ENCODE assay signal across 10 mouse cellular contexts in genomic region chr8:89045726-89046125, GRCm38 (mm10). TPM values are rescaled to one million over a fixed set of nuclear protein-coding genes. Genes with fewer than 3 reads are reported as not detected.
DNase-seq lines count a peak whose midpoint lies in the region; ATAC-seq and TF ChIP-seq lines count a peak whose summit lies in the region.
"Had no signal": no experiment of that assay in that cellular context is flagged by ENCODE, and none has a peak within 500 bp of the region (broad histone marks: within the 10 kb centered on the region; RNA-seq: fewer than 3 reads in every experiment).

No protein-coding gene starts in this region.

- peak; percentile 9 for DNase-seq in kidney, adult 11 months
- DNase-seq in kidney, adult 18-20 months: no peak
- DNase-seq in forebrain, embryonic 14.5 days (ENCODE audit: low spot score): no peak
- DNase-seq in limb, embryonic 11.5 days (ENCODE audit: low spot score): no peak
- no peak for DNase-seq in midbrain, postnatal 0 days (ENCODE audit: low spot score)
- DNase-seq in left cerebral cortex, postnatal 10 days (ENCODE audit: extremely low spot score in 1 of 2, low spot score in 2 of 2): no peak
- no peak for DNase-seq in lung, postnatal 36 days
- DNase-seq: lung, adult 2 months; right cerebral cortex, postnatal 14 days had no signal

- 3% methylated on average over 17 of the region's 17 CpGs for WGBS in forebrain, embryonic 14.5 days
- WGBS in limb, embryonic 11.5 days: under 1% methylated on average over 17 of the region's 17 CpGs
- WGBS in midbrain, postnatal 0 days: 7% methylated on average over 17 of the region's 17 CpGs

- ATAC-seq in forebrain, embryonic 14.5 days: no peak
- no peak for ATAC-seq in limb, embryonic 11.5 days (ENCODE audit: insufficient number of reproducible peaks, low FRiP score, low TSS enrichment, low read depth)
- no peak for ATAC-seq in midbrain, postnatal 0 days (ENCODE audit: low FRiP score)
- no peak for ATAC-seq in erythroid progenitor cell, adult 5-6 weeks (replicated peaks; ENCODE audit: low FRiP score, poor library complexity, severe bottlenecking)

- H3K4me1 ChIP-seq in forebrain, embryonic 14.5 days (ENCODE audit: control insufficient read depth, insufficient read depth, low read length): peaks cover 13% of the 10 kb centered on the region
- peaks cover 3% of the 10 kb centered on the region; the same call in 1 of the 2 replicates for H3K4me1 ChIP-seq in limb, embryonic 11.5 days (ENCODE audit: control insufficient read depth, insufficient read depth, low read length)
- H3K4me1 ChIP-seq in midbrain, postnatal 0 days (ENCODE audit: insufficient read depth, low read length): peaks cover 3% of the 10 kb centered on the region; the same call in 1 of the 2 replicates

- peak overlapping the region; percentile 99 for H3K27ac ChIP-seq in forebrain, embryonic 14.5 days (ENCODE audit: low read depth, low read length)
- H3K27ac ChIP-seq in limb, embryonic 11.5 days (replicated peaks; ENCODE audit: low read depth, low read length): peak overlapping the region; percentile 99
- no peak overlapping the region for H3K27ac ChIP-seq in midbrain, postnatal 0 days (ENCODE audit: low read depth, low read length)

- TF ChIP-seq CTCF in midbrain, postnatal 0 days (IDR thresholded peaks at IDR 0.05): no peak

- H3K4me2 ChIP-seq in forebrain, embryonic 14.5 days (ENCODE audit: low read length): peak overlapping the region; percentile 75
- peak overlapping the region; percentile 72 for H3K4me2 ChIP-seq in limb, embryonic 11.5 days (ENCODE audit: low read depth, severe bottlenecking)
- H3K4me2 ChIP-seq in midbrain, postnatal 0 days (ENCODE audit: low read depth, low read length, poor library complexity, severe bottlenecking): peak overlapping the region; percentile 64; the same call in 1 of the 2 replicates

- no peaks in the 10 kb centered on the region for H3K9me3 ChIP-seq in forebrain, embryonic 14.5 days (replicated peaks; ENCODE audit: control insufficient read depth, low read length)
- H3K9me3 ChIP-seq in limb, embryonic 11.5 days (ENCODE audit: control insufficient read depth, low read length): no peaks in the 10 kb centered on the region
- no peaks in the 10 kb centered on the region for H3K9me3 ChIP-seq in midbrain, postnatal 0 days (ENCODE audit: low read length)

- H3K36me3 ChIP-seq in forebrain, embryonic 14.5 days (ENCODE audit: control insufficient read depth, insufficient read depth, low read length): no peaks in the 10 kb centered on the region
- H3K36me3 ChIP-seq in limb, embryonic 11.5 days (ENCODE audit: control insufficient read depth, insufficient read depth, low read length): no peaks in the 10 kb centered on the region
- H3K36me3 ChIP-seq in midbrain, postnatal 0 days (ENCODE audit: insufficient read depth, low read length): no peaks in the 10 kb centered on the region

- H3K9ac ChIP-seq in forebrain, embryonic 14.5 days (ENCODE audit: low read length): peak overlapping the region; percentile 99
- peak overlapping the region; percentile 99 for H3K9ac ChIP-seq in limb, embryonic 11.5 days (ENCODE audit: low read length)
- no peak overlapping the region for H3K9ac ChIP-seq in midbrain, postnatal 0 days (replicated peaks; ENCODE audit: low read length, poor library complexity, severe bottlenecking)

- H3K27me3 ChIP-seq in forebrain, embryonic 14.5 days (replicated peaks; ENCODE audit: control insufficient read depth, insufficient read depth, low read length): 0 out of 2 replicates have a peak, but pooled peaks cover 6% of the 10 kb centered on the region
- peaks cover 5% of the 10 kb centered on the region for H3K27me3 ChIP-seq in limb, embryonic 11.5 days (ENCODE audit: control insufficient read depth, insufficient read depth, low read length)
- H3K27me3 ChIP-seq in midbrain, postnatal 0 days (ENCODE audit: insufficient read depth, low read length): peaks cover 29% of the 10 kb centered on the region

- intact Hi-C loops in left cerebral cortex, postnatal 10 days (cut with DNase I): loop anchor here (10.0 kb wide), 1 partner anchor 339 kb away; no protein-coding TSS in a partner anchor

- H3K4me3 ChIP-seq in forebrain, embryonic 14.5 days (ENCODE audit: low read depth, low read length): peak overlapping the region; percentile 71
- H3K4me3 ChIP-seq in limb, embryonic 11.5 days (ENCODE audit: low read depth, low read length): peak overlapping the region; percentile 81
- H3K4me3 ChIP-seq in midbrain, postnatal 0 days (ENCODE audit: low read depth, low read length): no peak overlapping the region

RNA-seq across cellular contexts. Expression of gene Sall1, which starts 1.8 kb away (rescaled TPM):
- polyA plus RNA-seq in forebrain, embryonic 14.5 days (2014; fragmentation: Nextera tagmentation; extraction: Ambion mirVana): 14.8 and 16.0 TPM in 2 replicates
- 30.0 and 30.4 TPM in 2 replicates for polyA plus RNA-seq in limb, embryonic 11.5 days (2014; fragmentation: Nextera tagmentation; extraction: Ambion mirVana)
- total RNA-seq in midbrain, postnatal 0 days (2014; rRNA removed): 8.2 and 8.7 TPM in 2 replicates
- polyA plus RNA-seq in midbrain, postnatal 0 days (2015; fragmentation: Nextera tagmentation; extraction: Ambion mirVana): 3.1 and 3.8 TPM in 2 replicates
- total RNA-seq in erythroid progenitor cell, adult 5-6 weeks (2015; ENCODE audit: low replicate concordance): not detected in 2 replicates
- total RNA-seq in erythroid progenitor cell, adult 5-6 weeks (2017; ENCODE audit: low replicate concordance): not detected in 2 replicates
- 10 to 100 TPM; 14.1 to 15.0 TPM for total RNA-seq in left cerebral cortex, postnatal 10 days (2021)
